Mouse (Mus musculus) brain, embryonic 14.5 days (tissue): ENCODE results near the gene Tex21.

Experiments
- CTCF ChIP-seq: fragments of 200-500 bp; IDR thresholded peaks from 2 replicates; pipeline ENCODE4 v1.5.1; 2012; ENCODE audit warnings: inconsistent platforms, mild to moderate bottlenecking, moderate library complexity, borderline replicate concordance; ENCODE audit not compliant: insufficient read depth, insufficient read length; ENCODE audit errors: extremely low read depth
- POLR2A ChIP-seq: fragments of 200-500 bp; IDR thresholded peaks from 2 replicates; pipeline ENCODE4 v1.6.1; 2012; ENCODE audit warnings: mild to moderate bottlenecking, inconsistent platforms, borderline replicate concordance; ENCODE audit not compliant: poor library complexity, insufficient read depth, insufficient read length, severe bottlenecking; ENCODE audit errors: extremely low read depth

- no peak for TF ChIP-seq POLR2A
- TF ChIP-seq CTCF: no peak
Measured at GRCm38 (mm10) chr12:76239145-76239838, 7.3 kb downstream of the Tex21 start.
